Mouse (Mus musculus): ENCODE data around the gene Frem2.

Frem2 gene

DNA sequence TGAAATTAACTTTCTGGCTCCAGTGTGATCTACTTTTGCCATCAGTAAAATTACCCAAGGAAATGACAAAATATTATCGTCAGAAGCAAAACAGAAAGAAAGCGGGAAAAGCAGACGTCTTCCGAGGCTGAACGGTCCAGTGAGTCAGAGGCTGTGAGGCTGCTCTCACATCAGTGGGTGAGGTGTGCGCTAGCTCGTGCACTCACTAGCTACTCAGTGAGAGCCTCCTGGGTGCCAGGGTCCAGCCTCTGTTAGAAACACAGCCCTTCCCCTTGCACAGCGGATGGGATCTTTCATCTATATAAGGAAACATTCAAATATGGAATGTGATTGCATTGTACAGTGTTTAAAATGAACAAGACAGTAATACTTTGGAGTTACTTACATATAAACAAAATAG, 36.8 kb downstream of the Frem2 start:
- DNase-seq: peak in 1 of 2 experiments; percentile 7

DNA sequence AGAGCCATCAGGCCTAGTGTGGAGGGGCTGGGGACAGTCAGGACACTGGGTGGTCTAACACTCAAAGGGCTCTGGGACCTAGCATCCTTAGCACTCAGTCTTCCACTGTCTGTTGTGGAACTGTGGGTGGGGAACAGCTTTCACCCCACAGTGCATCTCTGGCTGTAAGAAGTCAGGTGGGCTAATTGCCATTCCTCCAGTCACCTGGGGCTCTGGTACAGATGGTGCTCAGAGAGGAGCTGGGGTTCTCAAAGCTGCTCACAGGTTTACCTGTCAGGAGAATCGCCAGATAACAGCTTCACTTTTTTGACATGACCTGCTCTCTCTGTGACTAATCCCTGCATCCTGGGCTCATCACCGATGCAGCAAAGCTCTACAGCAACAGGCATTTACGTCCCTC, 46.0 kb downstream of the Frem2 start:
- DNase-seq: no peak

DNA sequence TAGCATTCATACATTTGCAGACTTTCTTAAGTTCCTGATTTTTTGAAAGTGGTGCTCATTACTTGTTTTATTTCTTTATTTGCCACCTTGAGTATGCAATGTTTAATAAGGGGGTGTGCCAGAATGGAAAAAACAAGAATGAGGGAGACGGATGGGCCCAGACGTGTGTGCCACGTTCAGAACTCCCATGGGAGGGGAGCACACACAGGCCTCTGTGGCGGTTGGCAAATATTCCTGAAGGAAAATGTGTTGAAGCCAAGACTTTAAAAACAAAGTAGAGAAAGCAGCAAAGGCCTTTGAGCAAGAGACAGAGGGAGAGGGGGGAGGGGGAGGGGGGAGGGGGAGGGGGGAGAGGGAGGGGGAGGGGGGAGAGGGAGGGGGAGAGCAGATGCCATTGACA, 47.3 kb downstream of the Frem2 start:
- no peak for DNase-seq

DNA sequence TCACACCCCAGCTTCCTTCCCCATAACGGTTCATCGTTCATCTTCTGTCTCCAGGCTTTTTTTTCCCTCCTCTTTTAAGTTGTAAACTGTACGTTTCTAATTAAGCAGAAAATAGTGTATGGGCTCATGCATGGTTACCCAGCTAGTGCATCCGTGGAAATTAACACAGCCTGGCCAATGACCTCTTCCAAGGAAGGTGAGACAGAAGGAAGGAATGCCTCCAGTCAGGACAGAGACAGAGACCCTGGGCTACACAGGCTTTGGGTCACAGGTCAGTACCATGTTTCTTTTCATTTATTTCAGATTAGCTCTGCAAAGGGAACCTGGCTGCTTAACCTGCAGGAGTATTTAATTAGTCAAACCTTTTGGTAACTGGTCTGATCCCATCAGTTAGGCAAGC, 57.0 kb downstream of the Frem2 start:
- no peak for DNase-seq

DNA sequence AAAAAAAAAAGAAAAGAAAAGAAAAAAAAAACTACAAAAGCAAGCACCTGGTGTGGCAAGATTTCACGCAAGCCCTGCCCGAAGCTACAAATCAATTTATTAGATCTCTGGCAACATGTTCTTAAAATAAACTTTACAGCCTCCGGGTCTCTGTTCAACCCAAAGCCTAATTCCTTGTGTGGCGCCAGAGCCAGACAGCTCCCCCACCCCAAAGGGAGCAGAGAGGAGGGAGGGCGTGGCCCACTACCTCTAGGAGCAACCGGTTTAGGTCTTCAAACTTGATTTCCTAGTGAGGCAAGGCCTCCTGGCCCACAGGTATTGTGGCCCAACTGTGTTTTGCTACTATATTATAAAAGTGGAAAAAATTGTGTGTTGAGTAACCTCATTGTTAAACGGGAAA, 57.8 kb downstream of the Frem2 start:
- no peak for DNase-seq

DNA sequence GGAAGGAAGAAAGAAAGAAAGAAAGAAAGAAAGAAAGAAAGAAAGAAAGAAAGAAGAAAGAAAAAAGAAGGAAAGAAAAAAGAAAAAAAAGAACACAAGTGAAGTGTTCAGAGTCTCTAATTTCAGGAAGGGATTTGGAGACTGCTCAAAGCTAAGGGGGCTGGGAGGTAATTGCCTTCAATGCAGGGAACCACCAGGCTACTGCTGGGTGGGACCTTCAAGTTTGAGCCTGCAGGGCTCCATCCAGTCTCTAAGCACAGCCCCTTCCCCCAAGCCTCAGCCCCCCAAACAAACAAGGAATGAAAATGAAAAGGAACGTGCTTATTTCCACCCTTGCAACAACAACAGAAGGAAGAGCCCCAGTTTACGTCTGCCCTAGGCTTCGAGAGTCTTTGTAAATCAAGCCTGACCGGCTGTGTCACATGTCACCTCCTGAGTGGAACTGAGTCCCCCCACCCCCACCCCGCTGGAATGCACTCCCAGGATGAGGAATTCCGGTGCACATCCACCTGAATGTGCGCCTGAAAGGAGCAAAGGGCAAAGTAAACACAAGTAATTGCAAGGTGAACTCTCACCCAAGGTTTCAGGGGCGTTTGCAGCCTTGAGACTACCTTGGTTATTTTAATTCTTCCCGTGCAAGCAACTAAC, 58.9 kb downstream of the Frem2 start:
- DNase-seq: peak; percentile 50 to 61

DNA sequence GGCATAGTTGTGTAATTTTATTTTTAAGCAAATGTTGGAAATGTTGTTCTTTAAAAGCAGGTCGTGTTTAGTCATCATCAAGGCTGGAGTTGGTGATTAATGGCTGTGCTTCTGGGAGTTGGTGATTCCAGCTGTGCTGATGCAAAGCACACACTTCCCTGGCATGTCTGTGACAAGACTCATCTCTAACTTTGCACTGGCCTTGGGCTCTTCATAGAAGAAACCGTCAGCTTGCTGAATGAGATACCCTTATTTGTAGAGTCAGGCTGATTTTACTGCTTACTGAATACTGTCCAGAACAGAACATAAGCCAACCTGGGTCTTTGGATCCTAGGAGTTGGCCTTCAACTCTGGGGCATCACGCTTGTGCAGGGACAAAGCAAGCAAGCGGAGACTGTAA, 62.7 kb downstream of the Frem2 start:
- no peak for DNase-seq

DNA sequence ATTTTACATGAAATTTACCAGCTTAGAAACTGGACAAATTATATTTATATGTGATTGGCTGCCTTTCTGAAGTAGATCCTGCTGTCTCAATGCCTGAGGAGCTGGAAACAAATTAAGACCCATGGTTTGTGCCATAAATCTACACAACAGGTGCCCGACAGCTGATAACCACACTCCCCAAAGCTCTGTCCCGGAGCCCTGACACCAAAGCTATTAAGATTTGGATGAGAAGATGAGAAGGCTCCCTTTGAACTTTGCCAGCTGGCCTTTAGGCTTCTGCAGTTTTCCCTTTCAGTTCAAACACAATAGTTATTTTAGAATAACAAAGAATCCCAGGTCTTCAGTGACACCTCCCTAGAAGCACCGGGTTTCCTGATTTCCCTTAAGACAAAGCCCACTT, 63.4 kb downstream of the Frem2 start:
- DNase-seq: no peak

DNA sequence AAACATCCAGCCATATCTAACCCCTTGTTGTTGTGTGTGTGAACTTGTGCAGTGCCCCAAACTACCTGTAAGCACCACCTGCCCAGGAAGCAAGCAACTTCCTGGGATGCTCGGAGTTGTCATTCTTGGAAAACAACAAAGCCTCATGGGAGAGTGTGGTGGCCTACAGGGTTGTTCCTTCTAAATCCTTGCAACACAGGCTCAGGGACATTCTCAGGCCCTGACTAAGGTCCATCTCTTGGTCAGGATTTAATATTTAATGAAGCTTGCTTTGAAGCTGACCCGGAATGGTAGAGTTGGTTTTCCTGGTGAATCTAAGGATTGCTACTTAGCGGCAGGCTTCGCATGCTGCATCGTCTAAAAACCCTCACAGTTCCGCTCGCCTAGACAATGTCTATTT, 65.1 kb downstream of the Frem2 start:
- peak in 1 of 2 experiments; percentile 16 for DNase-seq

DNA sequence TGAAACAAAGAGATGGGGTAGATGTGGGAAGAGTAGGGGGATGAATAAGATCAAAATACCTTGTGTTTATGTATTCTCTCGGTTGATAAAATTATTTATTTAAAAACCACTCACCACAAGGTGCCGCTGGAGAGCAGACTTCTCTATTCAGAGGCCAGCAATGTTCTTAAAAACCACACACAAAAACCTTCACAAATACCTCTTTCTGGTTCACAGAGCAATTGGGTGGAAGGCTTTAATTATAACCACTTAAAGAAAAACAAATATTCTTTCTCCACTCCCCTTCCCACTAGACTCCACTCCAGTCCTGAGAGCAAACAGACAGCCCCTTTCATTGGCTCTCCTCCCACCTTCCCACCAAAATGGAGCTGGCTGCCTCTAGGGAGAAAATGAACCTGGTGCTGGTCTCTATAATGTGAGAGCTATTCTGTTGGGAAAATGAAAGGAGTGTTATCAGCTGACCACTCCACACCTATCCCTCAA, 67.0 kb downstream of the Frem2 start:
- peak; percentile 65 to 85 for DNase-seq

DNA sequence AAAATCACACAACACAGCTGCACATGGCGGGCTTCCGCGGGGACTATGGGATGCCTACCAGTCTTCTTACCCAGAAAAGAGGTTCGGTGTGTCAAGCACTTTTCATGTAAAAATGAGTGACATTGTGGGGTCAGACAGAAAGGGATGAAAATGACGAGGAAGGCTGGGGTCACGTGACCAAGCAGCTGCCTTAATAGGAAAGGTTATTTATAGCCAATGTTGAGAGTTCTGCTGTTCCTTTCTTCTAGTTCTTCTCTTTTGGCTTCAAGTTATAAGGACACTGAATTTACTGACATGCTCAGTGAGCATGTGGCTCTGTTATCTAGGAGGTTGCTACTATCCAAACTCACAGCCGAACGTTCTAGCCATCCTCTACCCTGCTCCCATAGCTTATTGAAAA, 73.9 kb downstream of the Frem2 start:
- no peak for DNase-seq

DNA sequence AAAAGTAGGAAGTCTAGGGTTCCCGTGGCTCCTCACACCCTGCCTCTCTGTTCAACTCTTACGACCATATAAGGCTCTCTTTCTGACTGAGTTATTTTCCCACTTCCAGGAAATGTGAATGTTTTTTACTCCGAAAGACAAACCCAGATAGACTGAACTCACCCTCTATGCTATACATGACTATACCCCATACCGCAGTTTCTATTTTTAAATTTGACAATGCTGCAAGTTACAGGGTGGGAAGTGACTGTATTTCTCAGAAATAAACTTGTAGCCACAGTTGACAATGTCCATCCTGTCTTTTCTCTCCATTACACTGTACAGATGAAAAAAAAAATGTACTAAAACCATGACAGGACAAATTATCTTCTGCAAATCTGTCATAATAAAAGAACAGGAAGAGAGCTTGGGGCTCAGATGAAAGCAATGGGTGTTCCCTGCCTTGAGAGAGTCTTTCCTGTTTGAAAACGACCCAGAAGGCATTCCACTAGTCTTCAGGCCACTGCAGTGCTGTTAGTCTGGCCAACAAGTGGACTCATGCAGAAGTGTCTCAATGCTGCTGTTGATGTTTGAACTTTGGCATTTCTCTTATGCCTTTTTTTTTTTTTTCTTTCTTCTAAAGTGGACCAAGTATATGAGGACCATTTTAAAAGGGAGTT, 76.4 kb downstream of the Frem2 start:
- DNase-seq: no peak

DNA sequence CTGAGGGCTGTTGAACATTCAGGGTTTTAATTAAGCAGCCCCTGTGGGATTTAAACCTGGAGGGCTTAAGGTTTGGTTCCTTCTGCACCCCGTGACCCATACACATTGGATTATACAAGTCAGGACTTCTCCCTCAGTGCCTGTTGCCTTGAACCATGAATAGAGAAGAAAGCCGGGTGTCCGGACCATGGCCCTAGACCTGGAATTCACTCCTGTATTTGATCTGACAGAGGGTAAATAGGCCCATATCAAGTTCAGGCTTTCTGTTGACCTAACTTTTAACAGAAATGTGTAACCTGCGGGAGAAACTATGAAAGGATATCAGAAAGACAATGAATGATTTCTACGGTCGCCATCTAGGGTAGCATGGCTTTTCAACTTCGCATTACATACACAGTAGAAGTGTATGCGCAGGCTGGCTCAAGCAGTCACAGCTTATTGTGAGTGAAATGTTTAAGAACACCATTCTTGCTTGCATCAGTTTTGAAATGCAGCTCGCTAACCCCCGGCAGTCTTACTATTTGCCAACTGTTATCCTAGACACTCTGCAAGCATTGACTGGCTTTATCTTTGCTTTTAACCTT, 77.9 kb downstream of the Frem2 start:
- no peak for DNase-seq

DNA sequence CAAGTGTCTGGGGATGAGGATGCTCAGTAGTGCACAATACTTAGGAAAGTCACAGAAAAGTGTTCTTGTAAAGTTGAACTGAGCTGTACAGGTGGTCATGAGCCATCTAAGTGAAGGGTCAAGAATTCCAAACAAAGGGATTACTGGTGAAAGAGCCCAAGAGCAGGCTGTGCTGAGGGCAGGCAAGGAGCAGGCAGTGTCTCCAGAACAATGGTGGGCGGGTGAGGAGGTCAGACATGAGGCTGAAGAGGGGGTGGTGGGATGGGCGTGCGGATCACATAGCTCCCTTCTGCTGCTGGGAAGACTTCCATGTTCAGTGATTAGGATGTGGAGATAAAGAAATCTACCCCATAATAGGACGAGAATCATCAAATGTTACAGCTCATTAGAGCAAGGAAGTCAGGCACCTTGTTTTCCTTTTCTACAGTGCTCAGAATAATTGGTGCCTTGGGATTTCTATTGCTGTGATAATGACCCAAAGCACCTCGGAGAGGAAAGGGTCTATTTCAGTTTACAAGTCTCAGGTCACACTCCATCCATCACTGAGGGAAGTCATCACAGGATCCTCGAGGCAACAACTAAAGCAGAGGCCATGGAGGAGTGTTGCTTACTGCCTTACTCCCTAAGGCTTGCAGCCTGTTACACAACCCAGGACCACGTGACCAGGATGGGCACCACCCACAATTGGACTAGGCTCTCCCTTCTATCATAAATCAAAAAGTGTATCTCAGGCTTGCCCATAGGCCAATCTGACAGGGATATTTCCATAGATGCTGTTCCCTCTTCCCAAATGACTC, 80.6 kb downstream of the Frem2 start:
- DNase-seq: no peak

DNA sequence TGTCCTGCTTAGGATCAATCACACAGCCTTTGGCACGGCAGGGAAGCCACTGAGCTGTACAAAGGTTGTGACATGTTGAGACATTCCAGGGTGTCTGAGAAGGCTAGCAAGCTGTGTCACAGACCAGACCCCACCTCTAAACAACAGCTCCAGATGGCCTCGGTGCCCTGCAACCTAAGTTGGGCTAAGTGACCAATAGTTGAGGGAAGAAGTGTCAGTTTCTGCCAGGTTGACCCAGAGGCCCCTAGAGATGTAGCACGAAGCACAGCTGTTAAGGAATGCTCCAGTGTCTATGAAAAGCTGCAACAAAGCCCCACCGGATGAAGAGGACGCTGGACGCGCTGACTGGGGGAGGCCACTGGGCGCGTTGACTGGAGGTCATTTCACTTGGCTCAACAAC, 83.0 kb downstream of the Frem2 start:
- DNase-seq: no peak

DNA sequence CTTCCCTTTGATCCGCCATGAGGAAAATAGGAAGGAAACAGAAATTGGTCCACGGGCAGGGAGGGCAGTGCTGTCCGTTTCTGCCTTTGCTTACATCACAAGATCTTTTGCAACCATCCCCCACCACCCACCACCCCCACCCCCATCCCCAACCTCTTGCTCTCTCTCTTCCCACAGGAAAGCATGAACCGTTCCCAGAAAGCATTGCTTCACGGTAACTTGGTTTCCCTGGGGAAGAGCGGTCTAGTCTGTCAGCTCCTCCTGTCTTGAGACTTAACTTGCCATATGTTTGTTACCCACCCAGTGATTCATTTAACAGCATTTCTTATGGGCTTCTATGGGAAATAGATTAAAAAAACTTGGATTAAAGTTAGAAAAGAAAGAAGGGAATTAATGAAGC, 85.5 kb downstream of the Frem2 start:
- DNase-seq: no peak

DNA sequence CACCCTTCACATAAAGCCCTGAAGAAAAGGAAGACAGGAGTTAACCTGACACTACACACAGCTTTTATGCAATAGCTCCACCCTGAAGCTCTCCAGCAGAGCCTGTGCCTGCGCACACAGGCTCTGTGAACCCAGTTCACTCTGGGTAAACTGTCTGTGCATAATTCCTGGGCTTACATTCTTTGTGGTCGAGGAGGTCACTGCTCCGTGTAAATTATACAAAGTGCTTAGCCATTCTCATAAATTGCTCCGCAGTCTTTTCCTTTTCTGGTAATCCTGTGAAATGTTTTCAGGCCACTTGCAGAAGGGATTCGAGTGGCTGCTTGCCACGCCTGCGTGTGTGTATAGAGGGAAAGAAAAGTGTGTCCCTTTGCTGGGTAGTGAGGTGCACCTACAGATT, 92.6 kb downstream of the Frem2 start:
- peak; percentile 45 to 46 for DNase-seq

DNA sequence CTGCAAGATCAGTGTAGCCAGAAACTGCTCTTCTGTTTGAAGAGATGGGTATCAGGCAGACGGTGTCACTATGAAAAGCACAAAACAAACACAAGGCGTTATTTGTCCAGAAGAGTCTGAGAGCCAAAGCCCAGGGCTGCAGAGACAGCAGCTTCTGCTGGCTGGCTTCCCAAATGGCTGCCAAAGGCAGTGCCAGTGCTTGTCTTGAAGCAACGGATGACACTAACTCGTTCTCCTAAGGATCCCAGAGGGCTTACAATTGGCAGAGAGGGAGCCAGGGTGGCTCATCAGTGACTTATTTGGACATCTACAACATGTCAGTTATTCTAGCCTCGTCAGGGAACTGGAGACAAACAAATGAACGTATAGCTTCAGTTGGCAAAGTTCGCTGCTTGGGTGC, 93.4 kb downstream of the Frem2 start:
- DNase-seq: peak; percentile 65 to 81

DNA sequence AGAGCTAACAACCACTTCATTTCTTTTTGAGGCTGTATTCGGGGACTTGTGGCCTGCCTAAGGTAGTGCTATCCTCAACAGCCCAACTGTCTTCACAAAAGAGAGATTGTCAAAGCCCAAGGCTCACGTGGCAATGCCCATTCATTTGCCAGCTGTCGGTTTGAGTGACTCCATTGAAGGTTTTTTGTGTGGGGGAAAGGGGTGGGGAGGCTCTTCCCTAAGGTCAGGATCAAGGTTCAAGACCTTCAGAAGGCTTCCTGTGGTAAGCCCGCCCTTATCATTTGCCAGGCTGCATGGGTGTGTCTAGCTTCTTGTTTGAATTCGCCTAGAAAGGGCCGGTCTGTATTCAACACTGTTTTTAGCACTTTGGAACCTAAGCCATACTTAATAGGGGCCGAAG, 95.3 kb downstream of the Frem2 start:
- no peak for DNase-seq

DNA sequence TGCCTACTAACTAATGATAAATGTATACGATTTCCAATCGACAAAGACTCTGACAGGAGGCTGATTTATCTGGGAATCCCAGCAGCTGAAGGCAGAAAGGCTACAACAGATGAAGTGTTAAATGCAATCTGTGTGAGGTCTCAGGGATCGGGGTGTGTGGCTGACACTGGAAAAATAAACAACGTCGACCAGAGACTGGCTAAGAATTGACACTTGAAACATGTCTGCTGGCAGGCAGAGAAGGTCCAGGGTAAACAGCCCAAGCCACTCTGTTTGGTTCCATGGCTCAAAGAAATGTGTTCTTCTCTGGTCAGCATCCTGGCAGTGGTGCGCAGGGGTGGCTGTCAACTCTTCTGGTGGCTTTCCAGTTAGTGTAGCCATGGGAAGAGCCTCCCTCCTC, 98.1 kb downstream of the Frem2 start:
- DNase-seq: no peak

DNA sequence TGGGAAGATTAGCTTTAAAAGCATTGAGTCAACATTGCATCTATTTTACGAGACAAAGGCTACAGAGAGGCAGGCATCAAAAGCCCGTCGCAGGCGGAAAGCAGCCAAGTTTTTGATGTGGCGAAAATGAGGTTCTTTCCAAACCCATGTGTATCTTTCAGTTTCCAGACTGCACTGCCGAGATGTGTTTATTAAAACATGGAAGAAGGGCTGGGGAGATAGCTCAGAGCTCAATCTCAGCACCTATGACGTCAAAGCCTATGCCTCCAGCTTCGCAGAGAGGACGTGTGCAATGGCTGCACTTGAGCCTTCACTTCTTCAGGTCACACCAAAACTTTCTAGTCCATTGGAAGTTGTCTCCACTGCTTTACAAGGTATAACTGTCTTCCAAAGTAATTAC, 98.9 kb downstream of the Frem2 start:
- DNase-seq: no peak

DNA sequence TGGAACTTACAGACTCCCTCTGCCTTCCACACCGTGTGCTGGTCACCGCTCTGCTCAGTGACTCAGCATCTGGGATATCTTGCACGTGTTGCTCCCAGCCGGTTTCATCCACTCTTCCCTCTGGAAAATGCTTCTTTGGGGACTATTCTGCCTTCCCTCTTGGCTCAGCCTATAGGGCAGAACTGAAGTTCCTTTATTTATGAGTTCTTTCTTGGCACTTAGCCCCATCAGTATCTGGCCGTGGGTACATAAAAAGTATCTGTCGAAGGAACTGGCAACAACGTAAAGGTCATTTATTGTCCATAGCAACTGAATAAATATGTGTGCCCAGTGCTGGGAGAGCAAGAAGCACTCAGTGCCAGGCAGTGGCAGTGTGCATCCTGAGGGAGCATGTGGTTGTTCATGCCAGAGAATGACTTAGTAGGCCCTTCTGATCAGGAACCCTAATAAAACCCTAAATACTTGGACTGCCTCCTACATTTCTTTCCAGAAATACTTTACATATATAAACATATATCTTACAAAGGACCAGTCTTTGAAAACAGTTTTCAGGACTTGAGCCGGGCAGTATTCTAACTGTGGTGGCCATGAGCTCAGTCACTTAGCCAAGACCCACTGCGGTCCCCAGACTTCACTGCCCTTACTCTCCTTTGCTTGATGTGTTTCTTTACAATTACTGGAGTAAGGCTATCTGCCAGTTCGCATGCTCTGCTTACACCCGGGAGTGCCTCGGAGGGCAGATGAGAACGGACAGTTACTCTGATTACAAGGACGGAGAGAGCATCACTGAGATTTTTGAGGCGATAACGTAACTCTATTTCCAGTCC, 99.6 kb downstream of the Frem2 start:
- DNase-seq: no peak

Data from kidney, postnatal 36 days (tissue).